Mouse (Mus musculus): ENCODE results near the gene Syvn1. TPM values are rescaled to one million over a fixed set of nuclear protein-coding genes. Genes with fewer than 3 reads are reported as not detected.

The Syvn1 gene
- 32.9 and 39.8 TPM in 2 replicates for polyA plus RNA-seq (2015; fragmentation: Nextera tagmentation; extraction: Ambion mirVana)

DNA sequence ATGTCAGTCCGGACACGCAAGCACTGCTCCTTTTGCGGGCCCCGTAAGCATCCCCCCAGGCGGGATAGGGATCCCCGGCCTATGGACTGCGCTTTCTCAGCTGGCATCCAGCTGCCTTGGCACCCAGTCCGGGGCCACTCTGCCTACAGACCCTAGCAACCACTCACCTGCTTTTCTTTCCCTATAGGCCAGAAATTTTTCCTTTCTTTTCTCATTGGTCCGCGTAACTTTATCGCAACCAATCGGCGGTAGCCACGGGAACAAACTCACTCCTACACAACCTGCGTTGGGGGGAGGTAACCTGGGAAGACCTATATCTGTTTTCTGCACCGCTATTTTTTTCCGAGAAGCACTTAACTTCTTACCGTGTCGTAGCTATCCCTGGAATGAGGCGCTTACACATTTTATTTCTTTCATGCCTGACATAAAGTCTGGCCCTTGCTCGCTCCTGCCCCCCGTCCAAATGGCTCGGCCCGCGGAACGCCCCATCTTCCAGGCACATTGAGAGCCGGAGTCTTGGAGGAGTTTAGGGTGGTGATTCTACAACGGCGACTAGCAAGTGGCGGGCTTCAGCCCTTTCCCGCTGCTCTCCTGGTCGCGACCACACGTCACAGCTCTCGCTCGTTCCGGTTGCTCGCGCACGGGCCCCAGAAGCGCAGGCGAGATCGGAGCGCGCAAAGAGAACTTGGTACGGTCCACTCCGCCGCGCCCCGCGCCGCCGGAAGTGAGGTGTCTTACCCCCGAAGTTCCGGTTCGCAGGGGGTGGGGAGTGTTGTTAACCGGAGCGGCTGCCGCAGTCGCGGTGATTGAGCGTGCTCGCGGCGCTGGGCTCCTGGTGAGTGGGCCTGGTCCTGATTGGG lies at the start of gene Syvn1:
Gene Syvn1, plus strand, starts transcription at position 283 of the 860 bp plus-strand sequence.
- peak; percentile 93 for ATAC-seq (ENCODE audit: low FRiP score, low read depth)
- H3K27me3 ChIP-seq = no peaks in the 10 kb centered on the region
- H3K36me3 ChIP-seq = peaks cover 33% of the 10 kb centered on the region
- peak within 1 kb of the TSS; percentile 99 for H3K4me3 ChIP-seq
- peaks cover 27% of the 10 kb centered on the region for H3K4me1 ChIP-seq (replicated peaks)
- peak within 1 kb of the TSS; percentile 99 for H3K27ac ChIP-seq (replicated peaks)
- WGBS = under 1% methylated on average over 65 of the region's 65 CpGs
- no peaks in the 10 kb centered on the region for H3K9me3 ChIP-seq
- peak within 1 kb of the TSS; percentile 98 for H3K4me2 ChIP-seq
- H3K9ac ChIP-seq = peak within 1 kb of the TSS; percentile 78

DNA sequence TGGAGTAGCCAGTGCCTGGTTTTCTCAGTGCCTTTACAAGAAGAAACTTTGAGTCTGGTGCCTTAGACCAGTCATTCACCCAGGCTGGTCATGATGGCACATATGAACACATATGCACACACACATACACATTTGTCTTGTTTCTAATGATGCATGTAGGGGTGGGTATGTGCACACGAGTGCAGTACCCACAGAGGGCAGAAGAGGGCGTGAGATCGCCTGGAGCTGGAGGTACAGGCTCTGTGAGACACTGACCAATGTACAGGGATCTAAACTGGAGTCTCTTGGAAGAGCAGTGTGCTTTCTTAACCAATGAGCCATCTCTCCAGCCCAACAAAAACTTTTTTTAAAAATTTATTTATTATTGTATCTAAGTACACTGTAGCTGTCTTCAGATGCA lies 48.2 kb upstream of the Syvn1 start:
- no peaks in the 10 kb centered on the region for H3K9me3 ChIP-seq
- no peak overlapping the region for H3K27ac ChIP-seq (replicated peaks)
- no peak overlapping the region for H3K4me3 ChIP-seq
- ATAC-seq (ENCODE audit: low FRiP score, low read depth) = no peak
- 84% methylated on average over 3 of the region's 3 CpGs for WGBS
- H3K36me3 ChIP-seq = no peaks in the 10 kb centered on the region
- no peaks in the 10 kb centered on the region for H3K4me1 ChIP-seq (replicated peaks)
- no peak overlapping the region for H3K4me2 ChIP-seq
- H3K27me3 ChIP-seq = no peaks in the 10 kb centered on the region
- no peak overlapping the region for H3K9ac ChIP-seq

DNA sequence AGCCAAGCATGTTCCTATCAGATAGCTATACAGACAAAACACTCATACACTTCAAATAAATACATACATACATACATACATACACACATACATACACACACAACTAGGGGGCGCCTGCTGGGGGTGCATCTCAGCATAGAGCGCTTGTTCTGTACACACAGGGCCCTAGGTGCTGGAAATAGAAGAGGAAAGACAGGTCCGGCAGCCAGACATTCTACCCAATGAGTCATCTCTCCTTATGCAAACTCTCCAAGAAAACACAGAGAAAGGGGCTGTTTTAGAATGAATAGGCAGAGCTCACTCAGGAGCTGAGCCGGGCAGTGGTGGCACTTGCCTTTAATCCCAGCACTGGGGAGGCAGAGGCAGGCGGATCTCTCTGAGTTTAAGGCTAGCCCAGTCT lies 46.4 kb upstream of the Syvn1 start:
- Histone ChIP-seq H3K9ac (no peak overlapping the region), H3K4me2 (no peak overlapping the region), H3K27ac (replicated peaks) (no peak overlapping the region), H3K4me3 (no peak overlapping the region), H3K4me1 (replicated peaks) (no peaks in the 10 kb centered on the region), H3K36me3 (no peaks in the 10 kb centered on the region), H3K27me3 (no peaks in the 10 kb centered on the region), H3K9me3 (no peaks in the 10 kb centered on the region)
- WGBS = 75% methylated on average over 5 of the region's 5 CpGs
- no peak for ATAC-seq (ENCODE audit: low FRiP score, low read depth)

DNA sequence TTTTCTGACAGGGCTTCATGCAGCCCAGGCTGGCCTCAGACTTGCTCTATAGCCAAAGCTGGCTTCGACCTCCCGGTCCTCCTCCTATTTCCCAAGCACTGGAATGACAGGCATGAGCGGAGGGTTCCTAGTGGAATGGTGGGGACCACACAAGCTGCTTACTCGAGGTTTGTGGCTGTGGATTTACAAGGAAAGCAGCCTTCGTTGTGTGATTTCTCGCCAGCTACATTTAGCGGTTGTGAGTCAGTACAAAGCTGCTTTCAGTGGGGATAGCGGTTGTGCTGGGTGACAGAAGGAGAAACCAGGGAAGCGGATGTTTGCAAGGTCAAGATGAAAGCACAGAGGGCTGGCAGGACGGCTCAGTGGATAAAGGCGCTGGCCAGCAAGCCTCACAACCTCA lies 40.8 kb upstream of the Syvn1 start:
- no peak overlapping the region for H3K27ac ChIP-seq (replicated peaks)
- no peak overlapping the region for H3K4me2 ChIP-seq
- 66% methylated on average over 11 of the region's 11 CpGs for WGBS
- no peaks in the 10 kb centered on the region for H3K4me1 ChIP-seq (replicated peaks)
- H3K27me3 ChIP-seq = no peaks in the 10 kb centered on the region
- H3K9me3 ChIP-seq = no peaks in the 10 kb centered on the region
- no peak overlapping the region for H3K9ac ChIP-seq
- H3K36me3 ChIP-seq = no peaks in the 10 kb centered on the region
- no peak overlapping the region for H3K4me3 ChIP-seq
- ATAC-seq (ENCODE audit: low FRiP score, low read depth) = no peak

DNA sequence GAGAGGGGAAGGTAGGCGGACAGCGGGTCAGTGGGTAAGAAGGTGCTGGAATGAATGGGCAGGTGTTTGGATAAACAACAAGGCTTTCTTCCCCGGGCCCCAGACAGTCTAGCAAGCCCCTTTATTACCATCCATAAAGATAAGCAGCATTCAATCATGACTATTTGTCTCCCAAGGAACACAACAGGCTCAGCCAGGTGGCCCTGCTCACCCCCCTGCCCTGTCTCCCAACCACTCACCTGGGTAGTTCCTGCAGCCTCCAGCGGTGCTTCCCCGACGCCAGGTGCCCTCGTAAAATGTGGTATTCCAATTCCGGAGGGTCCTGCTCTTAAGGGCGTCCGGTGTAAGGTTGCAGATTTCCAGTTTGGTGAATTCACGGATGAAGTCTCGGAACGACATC lies 39.4 kb upstream of the Syvn1 start:
- Histone ChIP-seq H3K4me3 (no peak overlapping the region), H3K9me3 (no peaks in the 10 kb centered on the region), H3K27ac (replicated peaks) (no peak overlapping the region), H3K4me2 (no peak overlapping the region), H3K4me1 (replicated peaks) (no peaks in the 10 kb centered on the region), H3K9ac (no peak overlapping the region), H3K27me3 (no peaks in the 10 kb centered on the region), H3K36me3 (no peaks in the 10 kb centered on the region)
- ATAC-seq (ENCODE audit: low FRiP score, low read depth) = no peak
- WGBS = 91% methylated on average over 13 of the region's 13 CpGs

DNA sequence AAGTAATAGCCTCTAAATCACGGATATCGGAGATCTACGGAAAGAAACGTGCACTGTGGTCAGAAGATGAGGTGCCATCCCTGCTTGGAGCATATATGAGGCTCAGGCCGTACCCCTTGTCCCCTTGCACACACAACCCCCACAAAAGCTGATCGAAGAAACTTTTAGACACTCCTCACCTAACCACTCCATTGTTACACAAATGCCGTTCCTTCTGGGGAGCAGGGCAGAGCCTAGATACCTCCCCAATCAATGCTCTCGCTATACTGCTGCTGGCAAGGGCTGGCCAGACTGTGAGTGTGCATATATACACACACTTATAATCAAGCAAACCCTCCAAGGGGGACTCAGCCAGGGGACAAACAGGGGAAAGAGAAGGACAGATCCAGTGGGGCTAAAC lies 37.2 kb upstream of the Syvn1 start:
- WGBS = 67% methylated on average over 8 of the region's 8 CpGs
- Histone ChIP-seq H3K27me3 (no peaks in the 10 kb centered on the region), H3K27ac (replicated peaks) (no peak overlapping the region), H3K4me1 (replicated peaks) (no peaks in the 10 kb centered on the region), H3K4me3 (no peak overlapping the region), H3K36me3 (no peaks in the 10 kb centered on the region), H3K9ac (no peak overlapping the region), H3K4me2 (no peak overlapping the region), H3K9me3 (no peaks in the 10 kb centered on the region)
- ATAC-seq (ENCODE audit: low FRiP score, low read depth) = no peak

DNA sequence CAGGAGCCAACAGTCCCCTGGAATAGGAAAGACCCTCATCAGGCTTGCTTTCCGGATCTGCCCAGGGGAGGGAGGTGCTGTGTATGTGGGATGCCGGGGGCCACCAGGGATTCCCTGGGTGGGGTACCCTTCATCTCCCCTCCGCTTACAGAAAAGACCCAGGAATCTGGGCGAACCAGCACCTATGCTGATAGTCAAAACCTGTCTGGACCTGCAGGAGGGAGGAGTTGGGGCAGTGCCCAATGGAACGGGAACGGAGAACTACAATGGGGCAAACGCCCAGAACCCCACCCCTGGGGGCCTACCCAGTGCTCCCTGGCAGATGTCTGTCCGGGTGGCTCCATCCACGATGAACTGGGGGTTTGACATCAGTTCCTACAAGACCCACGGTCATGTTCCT lies 32.7 kb upstream of the Syvn1 start:
- Histone ChIP-seq H3K4me2 (no peak overlapping the region), H3K27me3 (peaks cover 17% of the 10 kb centered on the region; the same call in 1 of the 2 replicates), H3K9ac (no peak overlapping the region), H3K27ac (replicated peaks) (no peak overlapping the region), H3K9me3 (no peaks in the 10 kb centered on the region), H3K4me3 (no peak overlapping the region), H3K4me1 (replicated peaks) (peaks cover 20% of the 10 kb centered on the region), H3K36me3 (no peaks in the 10 kb centered on the region)
- 92% methylated on average over 10 of the region's 10 CpGs for WGBS
- no peak for ATAC-seq (ENCODE audit: low FRiP score, low read depth)

DNA sequence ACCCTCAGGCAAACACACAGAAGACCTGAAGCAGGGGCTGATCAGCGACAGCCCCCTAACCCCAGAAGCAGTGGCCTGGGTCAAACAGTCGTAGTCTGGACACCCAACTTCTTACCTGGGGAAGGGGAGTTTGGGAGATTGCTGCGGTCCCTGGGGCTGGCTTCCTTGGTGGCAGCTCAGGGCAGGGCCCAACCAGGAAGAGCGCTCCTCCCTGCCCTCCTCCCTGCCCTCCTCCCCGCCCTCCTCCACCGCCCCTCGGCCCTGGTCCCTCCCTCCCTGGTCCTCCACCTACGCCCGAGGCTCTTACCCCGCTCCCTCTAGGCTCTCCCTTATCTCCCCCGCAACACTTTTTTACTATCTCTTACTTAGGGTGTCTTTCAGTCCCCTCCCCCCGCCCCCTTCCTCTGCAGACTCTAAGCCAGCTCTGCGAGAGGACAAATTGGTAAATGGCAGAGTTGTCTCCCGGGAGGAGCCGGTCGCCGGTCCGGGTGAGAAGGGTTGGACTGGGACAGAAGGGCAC lies 31.3 kb upstream of the Syvn1 start:
- Histone ChIP-seq H3K36me3 (no peaks in the 10 kb centered on the region), H3K27me3 (peaks cover 17% of the 10 kb centered on the region; the same call in 1 of the 2 replicates), H3K27ac (replicated peaks) (peak overlapping the region; percentile 42), H3K4me1 (replicated peaks) (peaks cover 20% of the 10 kb centered on the region), H3K4me2 (peak overlapping the region; percentile 98), H3K4me3 (peak overlapping the region; percentile 55), H3K9me3 (no peaks in the 10 kb centered on the region), H3K9ac (peak overlapping the region; percentile 82)
- peak; percentile 62; the same call in 1 of the 2 replicates for ATAC-seq (ENCODE audit: low FRiP score, low read depth)
- WGBS = 2% methylated on average over 16 of the region's 18 CpGs

DNA sequence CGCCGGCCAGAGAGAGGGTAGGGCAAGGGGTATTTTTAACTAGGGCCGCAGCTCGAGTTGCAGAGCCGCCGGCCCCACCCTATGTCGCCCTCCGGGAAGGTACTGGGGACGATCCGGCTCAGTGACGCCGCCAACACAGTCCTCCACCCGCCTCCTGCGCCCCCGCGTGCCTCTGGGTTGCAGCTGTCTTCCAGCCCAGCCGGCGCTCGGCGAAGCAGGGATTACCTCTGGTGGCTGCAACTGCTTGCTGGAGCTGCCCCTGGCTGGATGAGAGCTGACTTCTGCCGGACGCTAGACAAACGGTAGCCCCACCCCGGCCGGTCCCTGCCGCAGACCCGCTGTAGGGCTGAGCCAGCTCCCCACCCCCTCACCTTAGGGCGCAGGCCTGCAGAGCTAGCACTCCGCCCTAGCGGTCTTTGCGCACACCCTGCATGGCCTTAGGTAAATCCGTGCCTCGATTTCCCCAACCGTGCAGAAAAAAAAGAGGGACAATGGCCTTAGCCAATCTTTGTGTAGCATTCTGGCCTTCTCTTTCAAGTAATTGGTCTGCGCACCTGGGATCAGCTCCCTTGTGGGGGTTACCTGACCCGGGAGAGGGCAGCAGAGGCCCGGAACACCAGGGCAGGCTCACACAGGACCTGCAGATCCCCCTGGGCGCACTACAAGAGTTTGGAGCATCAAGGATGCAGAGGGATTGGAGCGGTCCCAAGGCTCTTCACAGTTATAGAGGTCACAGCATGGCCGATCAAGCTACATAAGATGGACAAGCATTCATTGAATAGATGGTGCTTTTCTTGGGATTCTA lies 30.7 kb upstream of the Syvn1 start, which contains the start of gene Capn1:
Gene Capn1, minus strand, starts transcription at position 387 of the 805 bp plus-strand sequence.
- no peaks in the 10 kb centered on the region for H3K9me3 ChIP-seq
- peaks cover 20% of the 10 kb centered on the region for H3K4me1 ChIP-seq (replicated peaks)
- H3K27ac ChIP-seq (replicated peaks) = peak within 1 kb of the TSS; percentile 42
- ATAC-seq (ENCODE audit: low FRiP score, low read depth) = peak; percentile 70
- H3K36me3 ChIP-seq = no peaks in the 10 kb centered on the region
- H3K27me3 ChIP-seq = peaks cover 17% of the 10 kb centered on the region; the same call in 1 of the 2 replicates
- H3K4me3 ChIP-seq = peak within 1 kb of the TSS; percentile 55
- H3K4me2 ChIP-seq = peak within 1 kb of the TSS; percentile 98
- 2% methylated on average over 40 of the region's 40 CpGs for WGBS
- H3K9ac ChIP-seq = peak within 1 kb of the TSS; percentile 82

DNA sequence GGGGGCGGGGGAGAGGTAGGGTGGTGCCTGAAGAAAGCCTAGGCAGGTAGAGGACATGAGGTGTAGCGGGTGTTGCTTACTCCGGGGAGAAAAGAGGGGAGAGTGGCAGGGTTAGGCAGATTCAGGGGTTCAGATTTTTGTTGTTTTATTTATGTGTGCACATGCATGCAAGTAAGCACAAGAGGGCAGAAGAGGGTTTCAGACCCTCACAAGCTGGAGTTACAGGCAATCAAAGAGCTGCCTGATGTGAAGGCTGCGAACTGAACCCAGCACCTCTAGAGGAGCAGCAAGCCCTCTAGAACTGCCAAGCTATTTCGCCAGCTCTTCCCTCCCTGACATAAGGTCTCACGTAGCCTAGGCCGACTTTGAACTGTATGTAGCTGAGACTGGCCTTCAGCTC lies 29.8 kb upstream of the Syvn1 start:
- Histone ChIP-seq H3K4me2 (peak overlapping the region; percentile 98), H3K36me3 (no peaks in the 10 kb centered on the region), H3K27ac (replicated peaks) (no peak overlapping the region), H3K4me1 (replicated peaks) (peaks cover 20% of the 10 kb centered on the region), H3K4me3 (peak overlapping the region; percentile 55), H3K27me3 (peaks cover 17% of the 10 kb centered on the region; the same call in 1 of the 2 replicates), H3K9me3 (no peaks in the 10 kb centered on the region), H3K9ac (no peak overlapping the region)
- 43% methylated on average over 7 of the region's 7 CpGs for WGBS
- no peak for ATAC-seq (ENCODE audit: low FRiP score, low read depth)

DNA sequence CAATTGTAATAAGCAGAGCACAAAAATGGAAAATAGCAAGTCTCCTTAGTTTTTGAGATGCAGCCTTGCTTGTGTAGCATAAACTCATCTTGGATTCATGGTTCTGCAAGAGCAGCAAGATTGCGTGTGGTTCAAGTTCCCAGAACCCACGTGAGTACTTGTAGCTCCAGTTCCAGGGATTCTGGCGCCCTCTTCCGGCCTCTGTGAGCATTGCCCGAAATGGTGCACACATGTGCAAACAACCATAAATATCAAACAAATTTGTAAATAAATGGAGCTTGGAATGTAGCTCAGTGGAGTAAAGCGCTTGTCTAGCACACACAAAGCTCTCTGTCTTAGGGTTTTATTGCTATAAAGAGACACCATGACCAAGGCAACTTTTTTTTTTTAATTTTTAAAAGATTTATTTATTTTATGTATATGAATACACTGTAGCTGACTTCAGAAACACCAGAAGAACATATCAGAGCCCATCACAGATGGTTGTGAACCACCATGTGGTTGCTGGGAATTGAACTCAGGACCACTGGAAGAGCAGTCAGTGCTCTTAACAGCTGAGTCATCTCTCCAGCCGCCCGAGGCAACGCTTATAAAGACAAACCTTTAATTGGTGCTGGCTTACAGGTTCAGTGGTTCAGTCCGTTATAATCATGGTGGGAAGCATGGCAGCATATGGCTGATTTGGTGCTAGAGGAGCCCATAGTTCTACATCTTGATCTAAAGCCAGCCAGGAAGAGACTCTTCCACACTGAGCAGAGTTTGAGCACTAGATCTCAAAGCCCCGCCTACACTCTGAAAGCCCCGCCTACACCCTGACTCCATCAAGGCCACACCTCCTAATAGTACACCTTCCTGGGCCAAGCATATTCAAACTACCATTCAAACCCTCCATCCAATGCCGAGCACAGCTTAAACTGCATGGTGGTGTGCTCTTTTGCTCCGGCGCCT lies 28.0 kb upstream of the Syvn1 start:
- 33% methylated on average over 15 of the region's 15 CpGs for WGBS
- Histone ChIP-seq H3K9ac (no peak overlapping the region), H3K4me2 (no peak overlapping the region), H3K4me3 (no peak overlapping the region), H3K4me1 (replicated peaks) (peaks cover 20% of the 10 kb centered on the region), H3K36me3 (no peaks in the 10 kb centered on the region), H3K27me3 (peaks cover 17% of the 10 kb centered on the region; the same call in 1 of the 2 replicates), H3K27ac (replicated peaks) (no peak overlapping the region), H3K9me3 (no peaks in the 10 kb centered on the region)
- ATAC-seq (ENCODE audit: low FRiP score, low read depth) = no peak

Measured in hindbrain, embryonic 15.5 days (tissue).